15 mouse cellular contexts compared by ENCODE assay signal in the genomic region with DNA sequence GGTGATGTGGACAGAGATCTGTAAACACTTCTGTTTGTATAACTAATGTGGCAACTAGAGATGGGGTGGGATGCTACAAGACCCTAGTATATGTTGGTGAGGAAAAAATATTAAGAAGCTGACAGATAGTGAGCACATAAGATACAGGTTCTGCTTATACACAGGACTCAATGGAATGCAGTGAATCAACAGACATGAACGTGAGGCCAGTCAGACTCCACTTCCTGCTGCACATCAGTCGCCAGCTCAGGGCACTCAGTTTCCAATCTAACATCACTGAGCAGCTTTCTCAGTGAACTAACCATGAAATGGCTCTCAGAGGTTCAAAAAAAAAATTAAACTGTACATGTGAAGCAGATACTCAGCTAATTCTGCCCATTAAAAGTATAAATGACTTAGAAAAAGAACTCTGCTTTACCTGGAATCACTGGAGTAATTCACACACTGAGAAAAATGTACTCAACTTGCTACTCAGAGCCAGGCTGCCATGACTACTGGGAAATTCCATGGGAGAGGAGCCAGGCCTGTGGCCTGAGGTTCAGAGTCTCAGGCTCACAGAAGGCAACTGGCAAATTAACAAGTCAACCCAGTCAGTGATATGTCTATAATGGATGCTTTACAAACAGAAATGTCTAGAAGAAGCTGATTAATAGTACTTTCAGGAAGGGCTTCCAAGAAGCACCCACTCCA.
A peak's percentile ranks its signal among the peaks of the same experiment; 100 is the strongest.
DNase-seq lines count a peak whose midpoint lies in the region; ATAC-seq and TF ChIP-seq lines count a peak whose summit lies in the region.
"Had no signal": no experiment of that assay in that cellular context is flagged by ENCODE, and none has a peak within 500 bp of the region (broad histone marks: within the 10 kb centered on the region; RNA-seq: fewer than 3 reads in every experiment).

No protein-coding gene starts in this region.

- no peaks in the 10 kb centered on the region for H3K9me3 ChIP-seq in hindbrain, postnatal 0 days (ENCODE audit: low read length)
- H3K9me3 ChIP-seq in hindbrain, embryonic 11.5 days (ENCODE audit: control insufficient read depth, low read length): no peaks in the 10 kb centered on the region
- H3K9me3 ChIP-seq in heart, embryonic 11.5 days (replicated peaks; ENCODE audit: control insufficient read depth, low read length): no peaks in the 10 kb centered on the region
- H3K9me3 ChIP-seq: embryonic facial prominence, embryonic 10.5 days; forebrain, embryonic 13.5 days; heart, embryonic 10.5 days had no signal

- no peak overlapping the region for H3K27ac ChIP-seq in hindbrain, postnatal 0 days
- no peak overlapping the region for H3K27ac ChIP-seq in hindbrain, embryonic 11.5 days (ENCODE audit: low read depth, low read length)
- no peak overlapping the region for H3K27ac ChIP-seq in heart, embryonic 11.5 days (ENCODE audit: low read depth, low read length)
- H3K27ac ChIP-seq: embryonic facial prominence, embryonic 10.5 days; forebrain, embryonic 13.5 days; heart, embryonic 10.5 days; hindbrain, embryonic 14.5 days; stomach, postnatal 0 days had no signal

- no peak overlapping the region for H3K4me3 ChIP-seq in hindbrain, postnatal 0 days (ENCODE audit: low read length)
- H3K4me3 ChIP-seq in hindbrain, embryonic 11.5 days (ENCODE audit: low read depth, low read length): no peak overlapping the region
- H3K4me3 ChIP-seq in heart, embryonic 11.5 days (ENCODE audit: low read depth, low read length): no peak overlapping the region
- H3K4me3 ChIP-seq: embryonic facial prominence, embryonic 10.5 days; forebrain, embryonic 13.5 days; heart, embryonic 10.5 days had no signal

- H3K4me2 ChIP-seq in hindbrain, postnatal 0 days (ENCODE audit: low read depth, low read length): no peak overlapping the region
- H3K4me2 ChIP-seq in hindbrain, embryonic 11.5 days (replicated peaks; ENCODE audit: low read depth, low read length): no peak overlapping the region
- H3K4me2 ChIP-seq in heart, embryonic 11.5 days: no peak overlapping the region
- H3K4me2 ChIP-seq: forebrain, embryonic 13.5 days; hindbrain, embryonic 14.5 days had no signal

- no peak for TF ChIP-seq CTCF in hindbrain, postnatal 0 days (IDR thresholded peaks at IDR 0.05; ENCODE audit: low read depth)

- peak; percentile 33 for DNase-seq in hindbrain, postnatal 0 days (ENCODE audit: low spot score)
- DNase-seq in hindbrain, embryonic 11.5 days (ENCODE audit: low spot score): no peak
- DNase-seq in 3134 (ENCODE audit: extremely low read depth, insufficient read length, low spot score): peak; percentile 68
- peak; percentile 43 to 48 for DNase-seq in kidney, adult 8-10 months
- no peak for DNase-seq in right cerebral cortex, postnatal 14 days
- no peak for DNase-seq in urinary bladder, postnatal 36 days (ENCODE audit: low spot score in 2 of 2)
- DNase-seq: cerebellum, adult 18-20 months; liver had no signal

- no peak for ATAC-seq in hindbrain, postnatal 0 days
- ATAC-seq in hindbrain, embryonic 11.5 days (ENCODE audit: low FRiP score): no peak
- peak; percentile 87 for ATAC-seq in CD4-positive, CD25-positive, alpha-beta regulatory T cell, adult 4 months
- ATAC-seq in heart, embryonic 11.5 days (replicated peaks; ENCODE audit: insufficient number of reproducible peaks, low FRiP score, low TSS enrichment): no peak
- ATAC-seq: forebrain, embryonic 13.5 days had no signal

- no peaks in the 10 kb centered on the region for H3K4me1 ChIP-seq in hindbrain, postnatal 0 days (ENCODE audit: insufficient read depth, low read length)
- H3K4me1 ChIP-seq in hindbrain, embryonic 11.5 days (replicated peaks; ENCODE audit: control insufficient read depth, insufficient read depth, low read length): no peaks in the 10 kb centered on the region
- no peaks in the 10 kb centered on the region for H3K4me1 ChIP-seq in heart, embryonic 11.5 days (ENCODE audit: control insufficient read depth, insufficient read depth, low read length)
- H3K4me1 ChIP-seq: embryonic facial prominence, embryonic 10.5 days; forebrain, embryonic 13.5 days; heart, embryonic 10.5 days had no signal

- WGBS in hindbrain, postnatal 0 days: 58% methylated on average over 2 of the region's 2 CpGs
- WGBS in hindbrain, embryonic 11.5 days: 61% methylated on average over 2 of the region's 2 CpGs
- WGBS in heart, embryonic 11.5 days (ENCODE audit: insufficient replicate concordance): 29% methylated on average over 2 of the region's 2 CpGs

- H3K9ac ChIP-seq in hindbrain, postnatal 0 days (replicated peaks; ENCODE audit: low read length): no peak overlapping the region
- no peak overlapping the region for H3K9ac ChIP-seq in hindbrain, embryonic 11.5 days (ENCODE audit: low read depth, low read length)
- no peak overlapping the region for H3K9ac ChIP-seq in heart, embryonic 11.5 days (ENCODE audit: low read depth, low read length)
- H3K9ac ChIP-seq: forebrain, embryonic 13.5 days; hindbrain, embryonic 14.5 days had no signal

- no peaks in the 10 kb centered on the region for H3K27me3 ChIP-seq in hindbrain, postnatal 0 days (ENCODE audit: insufficient read depth, low read length)
- no peaks in the 10 kb centered on the region for H3K27me3 ChIP-seq in hindbrain, embryonic 11.5 days (ENCODE audit: control insufficient read depth, insufficient read depth, low read length)
- no peaks in the 10 kb centered on the region for H3K27me3 ChIP-seq in heart, embryonic 11.5 days (ENCODE audit: control insufficient read depth, insufficient read depth, low read length)
- H3K27me3 ChIP-seq: forebrain, embryonic 13.5 days had no signal

- H3K36me3 ChIP-seq in hindbrain, postnatal 0 days (ENCODE audit: insufficient read depth, low read length): no peaks in the 10 kb centered on the region
- no peaks in the 10 kb centered on the region for H3K36me3 ChIP-seq in hindbrain, embryonic 11.5 days (ENCODE audit: control insufficient read depth, insufficient read depth, low read length)
- no peaks in the 10 kb centered on the region for H3K36me3 ChIP-seq in heart, embryonic 11.5 days (ENCODE audit: control insufficient read depth, insufficient read depth, low read length)
- H3K36me3 ChIP-seq: embryonic facial prominence, embryonic 10.5 days; heart, embryonic 10.5 days had no signal

Comparison
In these comparisons a context has a peak if more than half of its experiments do, and no peak if none do; other contexts are left out.
1. DNase-seq: peak in hindbrain, postnatal 0 days (single experiment), 3134 (single experiment) and kidney, adult 8-10 months (2 of 2); none in hindbrain, embryonic 11.5 days (single experiment), right cerebral cortex, postnatal 14 days (single experiment) and urinary bladder, postnatal 36 days (0 of 2).